Mouse (Mus musculus): ENCODE data around the gene Tfpt. TPM values are rescaled to one million over a fixed set of nuclear protein-coding genes. Genes with fewer than 3 reads are reported as not detected.
"Not testable (repeated sequence)": the region's sequence is repeated elsewhere in the genome, so short reads cannot be mapped to it uniquely, and the experiment has no call there.

The Tfpt gene
- polyA plus RNA-seq, 1 experiment, result 3.3 TPM

DNA sequence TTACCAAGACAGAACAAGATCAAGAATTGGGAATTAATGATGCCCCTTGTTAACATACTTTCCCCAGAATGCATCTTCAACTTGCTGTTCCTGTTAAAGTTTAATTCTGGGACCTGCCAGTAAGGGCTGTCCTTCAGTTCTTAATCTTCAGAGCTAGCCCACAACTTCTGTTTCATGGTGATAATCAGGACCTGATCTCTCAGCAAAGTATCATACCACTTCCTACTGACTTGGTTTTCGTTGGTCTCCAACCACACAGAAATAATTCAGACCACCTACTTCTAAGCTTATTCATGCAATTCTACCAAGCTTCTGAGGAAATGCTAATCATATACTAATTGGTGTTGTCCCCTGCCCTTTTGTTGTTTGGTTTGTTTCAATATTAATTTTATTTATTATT is 57.9 kb downstream of the Tfpt start:
- Histone ChIP-seq H3K4me1 (ENCODE audit: control insufficient read depth) (no peaks in the 10 kb centered on the region), H3K27me3 (ENCODE audit: control insufficient read depth) (no peaks in the 10 kb centered on the region), H3K9me3 (ENCODE audit: control insufficient read depth, low read length) (no peaks in the 10 kb centered on the region), H3K4me3 (replicated peaks) (no peak overlapping the region), H3K36me3 (ENCODE audit: control insufficient read depth) (no peaks in the 10 kb centered on the region)
- TF ChIP-seq GATA1 (IDR thresholded peaks at IDR 0.05; ENCODE audit: low read length) (no peak), TAL1 (IDR thresholded peaks at IDR 0.05; ENCODE audit: low read length) (no peak)

- H3K4me3 ChIP-seq (replicated peaks); H3K4me1 ChIP-seq (ENCODE audit: control insufficient read depth); H3K9me3 ChIP-seq (ENCODE audit: control insufficient read depth, low read length); H3K27me3 ChIP-seq (ENCODE audit: control insufficient read depth); H3K36me3 ChIP-seq (ENCODE audit: control insufficient read depth): not testable (repeated sequence)
Measured at GRCm38 (mm10) chr7:3570580-3570979, 59.1 kb downstream of the Tfpt start.

Other genes starting within 250 kb of the Tfpt start
- not detected in 2 replicates for gene Cacng8, start 239.2 kb downstream of the Tfpt start, polyA plus RNA-seq (2012)
- not detected in 2 replicates for gene Cacng6, start 205.7 kb downstream of the Tfpt start, polyA plus RNA-seq (2012)
- gene Tarm1, start 127.3 kb downstream of the Tfpt start, polyA plus RNA-seq (2012), result not detected in 2 replicates
- gene Oscar, start 13.8 kb downstream of the Tfpt start, polyA plus RNA-seq (2012), result not detected in 2 replicates
- gene Ndufa3, start 12.6 kb downstream of the Tfpt start, polyA plus RNA-seq (2012), result 3.6 and 5.5 TPM in 2 replicates
- gene Prpf31, start 56 bp upstream of the Tfpt start, polyA plus RNA-seq (2012), result 3.2 TPM in 2 replicates
- 50.1 and 53.8 TPM in 2 replicates for gene Cnot3, start 15.3 kb upstream of the Tfpt start, polyA plus RNA-seq (2012)
- gene Leng1, start 35.9 kb upstream of the Tfpt start, polyA plus RNA-seq (2012), result 1.0 and 1.3 TPM in 2 replicates
- 0.05 and 0.12 TPM in 2 replicates for gene Tmc4, start 47.6 kb upstream of the Tfpt start, polyA plus RNA-seq (2012)
- 0.70 and 1.0 TPM in 2 replicates for gene Tsen34, start 62.9 kb upstream of the Tfpt start, polyA plus RNA-seq (2012)
- 0.58 and 0.73 TPM in 2 replicates for gene Mboat7, start 63.6 kb upstream of the Tfpt start, polyA plus RNA-seq (2012)
- gene Rps9, start 74.1 kb upstream of the Tfpt start, polyA plus RNA-seq (2012), result 81.2 and 118 TPM in 2 replicates
- 0.03 TPM in 1 of 2 replicates, not detected in the other for gene Pirb, start 90.5 kb upstream of the Tfpt start, polyA plus RNA-seq (2012)
- not detected in 2 replicates for gene Gm15448, start 195.8 kb upstream of the Tfpt start, polyA plus RNA-seq (2012)
- gene Pira2, start 215.1 kb upstream of the Tfpt start, polyA plus RNA-seq (2012), result not detected in 2 replicates